Mouse (Mus musculus) fat pad, adult 2 months (tissue): ENCODE data around the gene Gm10300.

ENCODE experiments used
- DNase-seq: peaks from one replicate; pipeline ENCODE4 v3.0.0-alpha.2; 2011; ENCODE audit warnings: low read depth, low spot score; ENCODE audit errors: extremely low read depth

Gene Gm10300

DNA sequence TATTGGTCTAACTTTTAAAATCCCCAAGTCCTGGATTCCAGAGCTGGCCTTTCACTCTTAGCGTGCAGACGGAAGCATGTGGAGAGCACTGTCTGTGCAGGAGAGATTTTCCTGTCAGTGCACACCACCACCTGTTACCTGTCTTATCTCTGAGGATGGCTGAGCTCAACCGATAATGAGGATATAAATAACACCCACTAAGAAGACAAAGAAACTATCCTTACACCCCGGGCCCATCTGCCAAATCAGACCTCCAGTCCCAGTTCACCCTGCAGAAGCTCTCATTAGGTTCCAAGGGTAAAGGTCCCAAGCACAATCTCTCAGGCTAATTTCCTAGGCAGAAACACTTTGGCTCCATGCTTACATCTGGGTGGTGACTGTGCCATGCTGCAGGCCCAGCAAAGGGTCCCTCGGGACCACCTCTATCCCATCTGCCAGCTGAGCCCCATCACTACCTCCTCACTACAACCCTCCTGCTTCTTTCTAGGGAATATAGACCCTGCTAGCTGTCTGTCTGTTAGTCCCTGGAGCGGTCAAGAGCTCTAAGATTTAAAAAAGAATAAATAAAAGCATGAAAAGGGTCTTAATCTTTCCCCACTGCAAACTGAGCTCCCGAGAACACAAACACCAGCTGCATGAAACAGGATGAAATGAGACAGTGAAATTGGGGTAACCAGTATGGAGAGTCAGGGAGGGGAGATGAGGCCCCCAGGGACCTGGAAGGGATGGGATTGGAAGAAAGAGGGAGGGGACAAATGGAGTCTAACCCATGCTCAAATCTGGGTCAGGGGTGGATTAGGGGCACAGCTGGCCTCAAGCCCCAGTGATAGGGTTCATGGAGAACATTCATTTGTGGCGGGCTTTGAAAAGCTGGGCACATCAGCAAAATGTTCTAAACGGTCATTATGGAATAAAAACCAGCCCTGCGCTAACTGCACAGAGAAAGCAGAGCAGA is 22.9 kb upstream of the Gm10300 start:
- no peak for DNase-seq

DNA sequence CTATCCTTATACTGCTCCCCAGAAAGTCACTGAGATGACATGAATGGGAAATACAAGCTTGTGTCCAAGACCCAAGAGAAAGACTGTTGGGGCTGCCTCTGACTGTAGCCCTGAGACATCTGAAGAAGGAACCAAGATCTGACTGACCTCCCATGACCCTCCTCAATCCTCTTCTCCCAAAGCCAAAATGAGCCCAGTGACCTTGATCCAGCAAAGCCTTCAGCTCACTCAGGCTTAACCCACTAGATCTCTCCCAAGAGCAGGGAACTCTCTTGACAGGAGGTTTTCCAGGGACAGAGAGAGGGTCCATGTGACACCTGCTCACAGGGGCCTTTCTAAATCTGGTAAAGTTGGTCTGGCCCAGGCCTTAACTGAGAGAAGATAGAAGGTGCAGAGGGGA is 17.2 kb upstream of the Gm10300 start:
- no peak for DNase-seq

DNA sequence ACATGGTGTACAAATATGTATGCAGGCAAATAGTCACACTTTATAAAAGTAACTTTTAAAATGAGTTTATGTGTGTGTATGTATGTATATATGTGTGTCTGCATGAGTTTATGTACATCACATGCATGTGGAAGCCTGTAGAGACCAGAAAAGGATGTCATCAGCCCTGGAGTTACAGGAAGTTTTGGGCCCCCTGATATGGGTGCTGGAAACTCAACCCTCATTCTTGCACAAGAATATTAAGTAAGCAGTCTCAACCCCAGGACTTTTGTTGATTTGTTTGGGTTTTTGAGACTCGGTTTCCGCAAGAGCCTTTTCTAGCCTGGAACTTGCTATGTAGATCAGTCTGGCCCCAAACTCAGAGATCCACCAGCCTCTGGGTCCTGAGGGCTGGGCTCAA is 15.0 kb upstream of the Gm10300 start:
- DNase-seq, result no peak

DNA sequence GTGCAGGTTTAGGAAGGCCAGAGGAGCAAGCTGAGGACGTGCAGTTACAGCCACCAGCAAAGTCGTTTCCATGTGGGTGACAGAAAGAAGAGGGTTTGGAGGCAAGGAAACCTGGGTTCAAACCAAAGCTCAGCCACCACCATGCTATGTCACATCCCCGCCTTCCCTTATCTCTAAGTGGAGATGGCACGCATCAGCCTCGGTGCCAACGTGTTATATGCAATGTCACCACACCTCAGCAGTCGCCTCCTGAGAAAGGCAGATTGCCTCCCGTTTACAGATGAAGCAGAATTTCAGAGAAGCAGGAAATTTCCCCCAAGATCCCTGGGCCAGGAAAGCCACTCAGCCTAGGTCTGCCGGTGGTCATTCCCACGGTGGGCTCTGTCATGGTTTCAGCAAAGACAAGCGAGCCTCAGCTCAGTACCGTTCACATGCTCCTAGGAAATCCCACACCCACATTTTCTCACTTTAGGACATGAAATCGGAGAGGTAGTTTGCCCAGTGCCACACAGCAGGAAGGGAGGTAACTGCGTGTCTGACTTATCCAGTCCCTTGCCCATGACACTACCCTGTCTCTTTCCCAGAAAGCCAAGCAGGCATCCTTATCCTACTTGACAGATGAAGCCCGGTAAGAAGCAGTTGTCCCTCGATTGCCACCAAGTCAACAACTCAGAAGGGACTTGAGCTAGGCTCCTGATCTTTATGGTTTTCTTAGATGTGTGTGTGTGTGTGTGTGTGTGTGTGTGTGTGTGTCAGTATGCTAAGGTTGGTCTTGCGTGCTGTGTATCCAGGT is 14.3 kb upstream of the Gm10300 start:
- DNase-seq, result no peak

GRCm38 (mm10) chr4:132062289-132062688 is 12.2 kb upstream of the Gm10300 start:
- DNase-seq, result no peak

- no peak for DNase-seq
These were observed 11.3 kb upstream of the Gm10300 start for GRCm38 (mm10) chr4:132062934-132063884.

DNA sequence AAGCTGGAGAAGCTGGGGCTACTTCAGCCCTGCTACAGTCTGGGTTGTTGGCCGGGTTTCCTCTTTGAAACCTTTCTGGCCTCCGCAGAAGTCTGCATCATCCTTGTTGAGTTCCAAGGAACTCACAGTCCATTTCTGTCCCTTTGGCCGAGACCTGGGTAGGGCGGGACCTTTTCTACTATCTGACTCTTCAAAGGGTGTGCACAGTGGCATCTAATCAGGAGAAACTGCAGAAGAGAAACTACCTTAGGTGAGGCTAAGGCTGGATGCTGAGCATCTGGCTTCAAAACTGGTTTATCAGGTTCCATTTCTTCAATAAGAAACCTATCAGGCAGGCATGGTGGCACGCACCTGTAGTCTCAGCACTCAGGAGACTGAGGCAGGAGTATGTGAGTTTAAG is 9.9 kb upstream of the Gm10300 start:
- DNase-seq, result no peak

GRCm38 (mm10) chr4:132065578-132065977 is 8.9 kb upstream of the Gm10300 start:
- no peak for DNase-seq

DNA sequence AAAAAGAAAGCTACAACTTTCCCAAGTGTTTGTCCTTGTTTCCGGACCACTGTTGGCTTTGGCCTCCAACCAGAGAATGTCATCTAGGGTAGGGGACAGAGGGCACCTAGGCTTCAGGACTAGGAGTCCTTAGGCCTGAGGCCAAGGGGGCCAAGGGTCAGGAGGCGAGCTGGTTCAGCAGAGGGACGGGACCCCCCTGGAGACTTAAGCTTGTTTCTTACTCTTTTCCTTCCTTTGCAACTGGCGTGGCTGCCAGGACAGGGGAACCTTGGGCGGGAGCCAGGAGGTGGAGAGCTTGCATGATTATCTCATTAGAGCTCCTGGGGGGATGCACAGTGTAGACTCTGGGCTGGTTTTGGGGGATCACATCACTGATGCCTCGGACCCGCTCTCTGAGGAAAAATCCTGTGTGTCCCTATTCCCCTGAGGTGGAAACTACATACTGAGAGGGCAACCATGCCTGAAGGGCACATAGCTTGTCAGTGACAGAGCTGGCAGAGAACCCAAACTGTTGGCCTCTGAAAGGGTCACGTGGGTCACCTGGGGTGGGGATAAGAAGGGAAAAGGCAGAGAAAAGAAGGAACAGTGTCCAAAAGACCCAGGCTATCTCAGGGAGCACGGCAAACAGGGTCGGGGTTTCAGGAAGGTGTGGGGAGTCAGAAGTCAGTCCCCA is 8.3 kb upstream of the Gm10300 start:
- no peak for DNase-seq

DNA sequence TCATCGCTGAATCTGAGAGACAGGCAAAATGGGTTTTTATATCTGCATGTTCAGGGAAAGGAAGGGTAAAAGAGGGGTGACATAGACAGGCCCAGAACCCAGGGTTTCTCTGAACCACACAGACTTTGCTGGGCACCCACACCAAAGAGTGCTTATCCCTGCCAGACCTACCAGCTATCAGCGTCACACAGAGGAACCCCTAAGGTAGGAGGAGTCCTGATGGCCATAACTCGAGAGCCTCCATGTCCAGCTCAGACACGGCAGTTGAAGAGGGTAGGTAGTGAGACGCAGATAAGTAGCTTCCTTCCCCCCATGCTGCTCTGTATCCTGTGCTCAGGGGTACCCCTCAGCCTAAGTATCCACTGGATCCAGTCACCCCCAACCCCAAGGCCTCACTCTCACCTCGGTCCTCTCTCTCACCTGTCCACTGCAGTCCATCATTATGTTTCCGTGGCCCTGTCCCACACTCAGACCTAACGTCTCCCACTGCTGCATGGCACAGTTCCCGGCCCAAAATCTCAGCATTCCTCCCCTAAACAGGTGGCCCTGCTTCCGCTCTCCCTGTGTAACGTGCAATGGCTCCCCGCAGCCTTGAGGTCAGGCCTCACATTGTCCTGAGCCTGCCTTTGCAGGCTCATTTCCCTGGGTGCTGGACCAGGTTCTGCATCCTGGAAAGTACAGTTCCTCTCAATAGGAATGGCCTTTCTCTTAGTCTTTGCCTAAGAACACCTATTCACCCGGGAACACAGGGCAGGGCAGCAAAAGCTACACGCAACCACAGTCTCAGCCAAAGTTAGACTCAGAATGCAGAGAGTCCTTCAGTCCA is 7.2 kb upstream of the Gm10300 start:
- no peak for DNase-seq

DNA sequence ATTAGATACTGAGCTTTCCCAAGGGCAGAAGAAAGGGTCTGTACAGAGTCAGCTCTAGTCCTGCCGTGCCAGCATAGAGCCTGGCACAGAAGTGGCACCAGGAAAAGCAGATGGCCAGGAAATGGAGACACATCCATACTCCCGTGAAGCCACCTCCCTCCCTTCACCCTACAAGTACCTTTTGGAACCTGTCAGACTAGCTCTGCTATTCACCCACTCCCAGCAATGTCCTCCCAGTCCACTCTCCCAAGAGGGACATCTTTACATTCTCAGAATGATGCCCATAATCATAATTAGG is 6.6 kb upstream of the Gm10300 start:
- no peak for DNase-seq

DNA sequence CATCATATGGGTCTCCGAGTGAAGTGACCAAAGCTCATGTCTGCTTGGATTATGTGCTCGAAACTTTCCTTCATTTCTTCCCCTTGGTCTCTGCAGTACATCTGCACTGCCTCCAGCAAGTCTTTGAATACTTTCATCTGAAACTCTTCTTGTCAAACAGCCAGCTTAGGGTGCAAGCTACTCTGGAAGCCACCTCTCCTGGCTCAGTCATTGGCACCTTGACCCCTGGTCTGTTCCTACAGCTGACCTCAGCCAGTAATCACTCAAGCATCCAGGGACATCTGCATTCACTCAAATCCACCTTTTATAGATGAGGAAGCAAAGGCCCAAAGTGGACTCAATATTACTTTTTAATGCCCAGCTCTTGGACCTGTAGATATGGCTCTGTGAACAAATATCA is 2.8 kb upstream of the Gm10300 start:
- no peak for DNase-seq

DNA sequence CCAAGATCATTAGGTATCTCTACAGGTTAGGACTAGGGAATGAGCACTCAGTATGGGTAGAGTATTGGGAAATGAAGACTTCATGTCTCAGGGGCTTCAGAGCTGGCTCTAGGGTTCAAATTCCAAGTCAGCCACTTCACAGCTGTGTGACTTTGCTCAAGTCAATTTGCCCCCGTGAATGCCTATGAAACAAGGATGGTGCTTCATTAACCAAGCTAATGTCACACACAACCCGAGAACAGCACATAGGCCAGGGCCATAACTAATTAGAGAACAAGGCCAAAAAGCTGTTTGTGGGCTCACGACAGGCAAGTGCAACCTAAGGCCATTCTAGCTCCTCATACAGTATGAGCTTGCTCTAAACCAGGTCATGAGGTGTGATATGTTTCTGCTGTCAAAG is 2.3 kb upstream of the Gm10300 start:
- no peak for DNase-seq

DNA sequence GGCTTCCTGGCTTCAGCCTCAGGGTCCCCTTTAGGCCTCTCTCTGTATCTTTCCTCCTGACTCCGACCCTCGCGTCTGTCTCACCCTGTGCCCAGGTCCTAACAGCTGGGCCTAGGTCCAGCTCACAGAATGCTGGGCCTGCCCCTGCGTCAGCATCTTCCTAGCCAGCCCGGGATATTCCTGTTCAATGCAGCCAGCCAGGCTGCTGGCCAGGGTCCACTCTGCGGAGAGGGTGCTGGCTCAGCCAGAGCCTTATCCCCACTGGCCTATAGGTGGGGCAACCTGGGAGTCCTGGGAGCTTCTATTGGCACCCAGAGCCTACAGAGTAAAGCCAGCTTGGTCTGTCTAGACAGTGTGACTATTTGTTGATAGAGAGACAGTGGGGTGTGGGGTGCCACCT is 1.6 kb upstream of the Gm10300 start:
- DNase-seq, result no peak

DNA sequence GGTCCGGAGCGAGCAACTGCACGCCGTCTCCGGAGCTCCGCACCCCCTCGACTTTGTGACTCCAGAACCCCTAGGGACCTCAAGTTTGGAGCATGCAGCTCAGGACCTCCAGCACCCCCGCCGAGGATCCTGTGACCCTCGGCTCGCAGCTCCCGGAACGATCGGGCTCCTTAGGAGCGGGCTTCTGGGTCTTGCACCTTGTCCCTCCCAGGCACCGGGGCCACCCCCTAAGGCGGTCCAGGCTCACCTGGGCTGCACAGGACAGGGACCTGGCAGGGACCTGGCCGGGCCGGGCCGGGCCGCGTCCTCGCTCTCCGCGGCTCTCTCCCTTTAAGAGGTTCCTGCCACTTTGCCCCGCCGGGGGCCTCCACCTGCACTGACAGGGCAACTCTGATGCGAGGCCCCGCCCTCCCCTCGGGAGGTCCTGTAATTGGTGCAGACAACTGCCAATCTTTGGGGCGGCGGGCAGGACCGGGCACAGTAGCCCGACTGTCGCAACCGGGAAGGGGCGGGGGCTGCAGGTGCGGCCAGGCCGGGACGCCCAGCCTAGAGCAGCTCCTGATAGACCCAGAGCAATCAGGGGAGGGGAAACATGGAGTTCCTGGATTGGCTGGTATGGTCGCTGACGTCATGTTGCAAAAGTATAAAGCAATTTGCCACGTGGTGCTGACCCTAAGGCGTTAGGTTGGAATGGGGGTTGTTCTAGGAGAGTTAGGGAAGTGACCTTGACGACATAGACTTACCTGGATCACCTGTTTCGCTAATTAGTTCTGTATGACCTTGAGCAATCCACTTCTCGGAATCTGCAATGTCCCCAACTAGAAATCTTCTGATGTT is 654 bp downstream of the Gm10300 start, which contains the start of gene Epb41:
Epb41 (minus strand) TSS at position 389 of the 837 bp plus-strand sequence.
- peak; percentile 80 for DNase-seq

DNA sequence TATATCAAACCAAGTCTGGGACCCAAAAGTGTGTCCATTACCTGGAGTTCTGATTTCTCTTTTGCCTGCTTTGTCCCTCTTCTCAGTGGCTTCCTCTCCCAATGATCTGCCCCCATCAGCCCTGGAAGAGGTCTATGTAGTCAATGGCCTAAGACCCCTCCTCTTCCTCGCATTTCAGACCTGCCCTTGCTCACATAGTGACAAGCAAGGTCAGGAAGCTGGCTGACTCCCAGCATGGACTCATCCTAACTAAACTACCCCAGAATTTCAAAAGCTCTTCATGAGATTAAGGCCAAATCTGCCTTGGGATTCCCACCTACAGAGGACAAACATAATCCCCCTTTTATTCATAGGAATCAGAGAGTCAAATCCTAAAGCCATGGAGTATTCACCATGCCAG is 1.3 kb downstream of the Gm10300 start:
- DNase-seq, result no peak

DNA sequence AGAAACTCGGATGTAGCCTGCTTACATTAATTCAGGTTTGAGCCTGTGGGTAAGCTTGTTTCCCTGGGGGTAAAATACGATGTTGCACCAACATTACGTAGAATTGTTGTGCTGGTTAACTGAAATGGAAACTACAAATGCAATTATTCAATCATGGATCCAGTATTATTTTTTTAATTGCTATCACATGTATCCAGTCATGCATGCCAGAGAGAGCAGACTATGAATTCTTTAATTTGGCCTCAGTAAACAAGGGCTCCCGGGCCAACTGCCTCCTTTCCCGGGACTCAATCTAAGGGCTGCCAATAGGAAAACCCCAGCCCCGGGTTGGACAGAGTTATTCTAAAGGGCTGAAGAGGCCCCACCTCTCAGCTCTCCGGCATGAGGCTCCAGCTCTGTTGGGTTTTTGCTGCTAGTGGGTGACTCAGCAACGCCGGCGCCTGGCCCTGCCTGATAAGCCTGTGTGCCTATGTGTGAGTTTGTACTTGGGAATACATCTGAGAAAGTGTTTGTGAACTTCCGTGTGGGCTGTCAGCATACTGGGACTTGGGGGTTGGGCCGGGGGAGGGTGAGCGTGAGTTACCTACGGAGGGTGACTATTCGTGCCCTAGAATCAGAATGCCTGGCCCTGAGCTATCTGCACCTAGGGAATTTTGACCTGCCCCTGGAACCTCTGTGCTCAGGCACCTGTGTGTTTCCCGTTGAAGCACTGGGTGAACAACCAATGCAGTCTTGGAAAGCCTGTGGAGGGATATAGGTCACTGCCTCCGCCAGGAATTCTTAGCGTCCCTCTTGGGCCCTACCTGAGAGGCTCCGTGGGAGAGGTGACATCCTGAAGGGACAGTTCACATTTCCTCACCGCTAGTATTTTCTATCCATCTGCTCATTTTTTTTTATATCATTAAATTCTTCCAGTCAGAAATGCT is 2.2 kb downstream of the Gm10300 start:
- DNase-seq, result no peak

- no peak for DNase-seq
These were observed 2.9 kb downstream of the Gm10300 start for GRCm38 (mm10) chr4:132077445-132077844.
